Mouse (Mus musculus) heart, embryonic 12.5 days (tissue): ENCODE measurements around the gene Cpxm2. TPM values are rescaled to one million over a fixed set of nuclear protein-coding genes. Genes with fewer than 3 reads are reported as not detected.

Experiments
- ATAC-seq: fragments of 200-750 bp; cut with Nextera tagmentation; 2 replicates; pipeline ENCODE4 v1.8.0; 2017; ENCODE audit warnings: moderate TSS enrichment, moderate library complexity; ENCODE audit not compliant: insufficient number of reproducible peaks, low FRiP score
- H3K27ac ChIP-seq: fragments of 300-500 bp; sonication (generic); 2 replicates; pipeline ENCODE4 v1.5.1; 2016; ENCODE audit warnings: mild to moderate bottlenecking, moderate library complexity; ENCODE audit not compliant: poor library complexity, severe bottlenecking
- H3K27me3 ChIP-seq: fragments of 300-500 bp; sonication (generic); replicated peaks from 2 replicates; pipeline ENCODE4 v1.6.1; 2016; ENCODE audit warnings: mild to moderate bottlenecking, moderate library complexity
- H3K36me3 ChIP-seq: fragments of 300-500 bp; sonication (generic); 2 replicates; pipeline ENCODE4 v1.6.1; 2016; ENCODE audit warnings: mild to moderate bottlenecking, moderate library complexity
- H3K4me1 ChIP-seq: fragments of 300-500 bp; sonication (generic); replicated peaks from 2 replicates; pipeline ENCODE4 v1.6.1; 2016; ENCODE audit warnings: mild to moderate bottlenecking
- H3K4me2 ChIP-seq: fragments of 300-500 bp; sonication (generic); 2 replicates; pipeline ENCODE4 v1.6.1; 2016; ENCODE audit warnings: mild to moderate bottlenecking, moderate library complexity
- H3K4me3 ChIP-seq: fragments of 300-500 bp; sonication (generic); 2 replicates; pipeline ENCODE4 v1.5.1; 2016; ENCODE audit warnings: mild to moderate bottlenecking
- H3K9ac ChIP-seq: fragments of 300-500 bp; sonication (generic); 2 replicates; pipeline ENCODE4 v1.6.1; 2016; ENCODE audit warnings: mild to moderate bottlenecking, moderate library complexity
- H3K9me3 ChIP-seq: fragments of 300-500 bp; sonication (generic); replicated peaks from 2 replicates; pipeline ENCODE4 v1.6.1; 2016; ENCODE audit warnings: mild to moderate bottlenecking, moderate library complexity
- WGBS: fragments of 180-500 bp; shearing (Covaris S2); methylation state at CpG from one replicate; pipeline ENCODE4 v1.1.7; 2016; 5-methylcytosine and 5-hydroxymethylcytosine counted together
- polyA plus RNA-seq: library from polyadenylated mRNA; unstranded; fragments of >200 nt; fragmentation: Nextera tagmentation; extraction: Ambion mirVana; gene quantifications from 2 replicates; pipeline ENCODE4 v1.2.1, GENCODE M21; 2016

The Cpxm2 gene
- polyA plus RNA-seq, 1 experiment from 2014 or later, result 0.24 TPM

DNA sequence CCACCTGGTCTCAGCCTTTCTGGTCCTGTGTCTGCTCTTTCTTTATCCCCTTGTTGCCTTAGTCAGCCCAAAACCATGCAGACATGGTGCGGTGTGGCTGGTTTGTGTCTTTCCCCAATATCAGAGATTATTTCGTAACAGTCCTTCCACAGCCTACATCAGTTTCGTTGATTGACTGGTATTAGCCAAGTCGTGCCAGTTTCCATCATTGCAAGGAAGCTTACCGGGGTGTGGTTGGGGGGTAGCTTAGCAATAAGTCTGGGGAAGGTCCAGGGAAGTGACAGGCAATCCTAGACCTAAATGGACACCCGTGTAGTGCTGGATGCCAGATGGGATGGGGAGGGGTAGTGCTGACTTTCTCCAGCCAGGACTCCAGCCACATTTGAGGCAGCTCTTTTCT lies 128.9 kb downstream of the Cpxm2 start:
- Histone ChIP-seq H3K9ac (no peak overlapping the region), H3K36me3 (no peaks in the 10 kb centered on the region), H3K27me3 (no peaks in the 10 kb centered on the region; the same call in 1 of the 2 replicates), H3K4me1 (no peaks in the 10 kb centered on the region), H3K27ac (no peak overlapping the region), H3K4me3 (no peak overlapping the region), H3K4me2 (no peak overlapping the region), H3K9me3 (no peaks in the 10 kb centered on the region; the same call in 1 of the 2 replicates)
- ATAC-seq, result no peak
- WGBS, result 55% methylated on average over 6 of the region's 6 CpGs

DNA sequence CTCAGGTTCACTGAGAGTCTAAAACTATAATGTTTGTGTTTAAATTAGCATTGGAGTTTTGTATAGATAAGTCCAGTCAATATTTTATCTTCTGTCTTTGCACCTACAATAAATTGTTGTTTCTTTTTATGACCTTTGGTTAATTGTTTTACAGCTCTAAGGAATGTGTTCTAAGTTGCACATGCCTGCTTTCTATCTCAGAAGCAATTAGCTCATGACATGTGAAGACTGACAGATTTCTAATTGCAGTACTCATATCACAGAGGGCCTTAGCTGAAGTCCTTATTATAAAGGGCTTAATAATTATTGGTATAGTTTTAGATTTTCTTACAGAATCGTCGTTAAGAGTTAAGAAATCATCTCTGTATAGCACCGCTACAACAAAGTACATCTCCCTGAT lies 138.6 kb downstream of the Cpxm2 start:
- H3K4me1 ChIP-seq, result no peaks in the 10 kb centered on the region
- no peak for ATAC-seq
- no peak overlapping the region for H3K4me2 ChIP-seq
- H3K4me3 ChIP-seq, result no peak overlapping the region
- H3K9me3 ChIP-seq, result no peaks in the 10 kb centered on the region; the same call in none of the 2 replicates
- no peak overlapping the region for H3K27ac ChIP-seq
- no peaks in the 10 kb centered on the region for H3K27me3 ChIP-seq
- no peak overlapping the region for H3K9ac ChIP-seq
- 72% methylated on average over 3 of the region's 3 CpGs for WGBS
- no peaks in the 10 kb centered on the region for H3K36me3 ChIP-seq

DNA sequence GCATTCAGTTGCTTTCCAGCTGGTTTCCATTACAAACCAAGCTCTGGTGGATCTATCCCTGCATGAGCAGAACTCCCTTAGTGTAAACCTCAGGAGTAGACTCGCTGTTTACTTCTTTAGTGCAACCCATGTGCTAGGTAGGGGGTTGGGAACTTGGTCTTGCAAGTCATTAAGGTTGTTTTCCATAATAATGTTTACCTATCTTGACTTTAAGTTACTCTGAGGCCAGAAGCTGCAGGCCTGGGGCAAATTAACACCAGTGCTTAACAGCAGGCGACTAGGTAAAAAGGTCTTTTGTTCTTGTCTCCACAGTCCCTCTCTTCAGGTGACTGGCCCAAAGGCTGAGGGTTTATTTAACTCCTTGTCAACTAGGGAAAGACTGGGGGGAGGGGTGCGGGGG lies 139.3 kb downstream of the Cpxm2 start:
- no peak overlapping the region for H3K27ac ChIP-seq
- H3K4me3 ChIP-seq, result no peak overlapping the region
- WGBS, result 12% methylated on average over 3 of the region's 3 CpGs
- no peaks in the 10 kb centered on the region; the same call in 1 of the 2 replicates for H3K9me3 ChIP-seq
- H3K4me1 ChIP-seq, result no peaks in the 10 kb centered on the region
- no peaks in the 10 kb centered on the region for H3K27me3 ChIP-seq
- no peak overlapping the region for H3K4me2 ChIP-seq
- no peaks in the 10 kb centered on the region for H3K36me3 ChIP-seq
- no peak overlapping the region for H3K9ac ChIP-seq
- no peak for ATAC-seq

DNA sequence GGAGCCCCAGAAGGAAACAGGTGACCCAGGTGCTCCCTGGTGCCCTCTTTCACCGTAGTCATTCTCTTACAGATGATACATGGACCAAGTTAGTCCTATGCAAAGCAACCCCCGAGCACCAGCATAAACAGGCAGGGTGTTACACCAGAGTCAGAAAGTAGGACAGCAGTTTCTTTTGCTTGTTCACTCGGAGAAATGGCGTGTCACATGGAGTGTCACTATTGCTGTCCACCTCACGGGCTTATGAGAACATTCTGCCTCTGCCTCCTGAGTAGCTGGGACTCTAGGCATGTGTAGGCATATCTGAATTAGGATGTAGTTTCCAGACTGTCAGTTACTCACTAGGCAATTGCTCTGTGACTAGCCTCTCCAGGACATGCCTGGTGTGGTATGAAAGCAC lies 140.6 kb downstream of the Cpxm2 start:
- no peak for ATAC-seq
- H3K4me3 ChIP-seq, result no peak overlapping the region
- H3K4me2 ChIP-seq, result no peak overlapping the region
- H3K27ac ChIP-seq, result no peak overlapping the region
- H3K27me3 ChIP-seq, result no peaks in the 10 kb centered on the region
- no peaks in the 10 kb centered on the region for H3K36me3 ChIP-seq
- no peaks in the 10 kb centered on the region for H3K4me1 ChIP-seq
- WGBS, result 72% methylated on average over 5 of the region's 5 CpGs
- no peaks in the 10 kb centered on the region for H3K9me3 ChIP-seq
- H3K9ac ChIP-seq, result no peak overlapping the region

DNA sequence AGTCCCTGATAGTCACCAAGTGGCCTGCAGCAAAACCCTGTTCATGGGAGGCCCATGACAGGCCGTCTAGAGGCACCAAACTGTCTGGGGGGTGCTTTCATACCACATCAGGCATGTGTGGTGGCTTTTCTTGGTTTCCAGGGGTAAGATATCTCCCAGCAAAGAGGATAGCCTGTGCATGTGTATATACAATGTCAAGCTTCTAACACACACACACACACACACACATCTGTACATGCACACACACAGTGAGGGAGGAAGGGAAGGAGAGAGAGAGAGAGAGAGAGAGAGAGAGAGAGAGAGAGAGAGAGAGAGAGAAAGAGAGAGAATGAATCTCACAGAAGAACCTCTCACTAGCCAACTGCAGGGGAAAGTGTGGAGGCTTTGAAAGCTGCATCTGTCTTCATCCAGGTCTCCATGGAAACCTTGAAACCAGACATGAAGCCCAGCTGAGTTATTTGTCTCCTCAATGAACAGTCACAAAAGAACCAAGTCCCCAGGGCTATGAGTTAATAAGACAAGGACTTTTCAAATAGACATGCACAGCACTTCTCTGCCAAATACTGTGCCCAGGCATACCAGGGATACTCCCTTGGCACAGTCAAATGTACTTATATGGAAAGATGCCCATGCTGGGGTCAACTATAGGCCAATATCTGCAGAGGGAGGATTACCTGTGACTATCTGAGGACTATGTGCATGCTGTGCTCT lies 141.4 kb downstream of the Cpxm2 start:
- Histone ChIP-seq H3K4me1 (no peaks in the 10 kb centered on the region), H3K9ac (no peak overlapping the region), H3K36me3 (no peaks in the 10 kb centered on the region), H3K9me3 (no peaks in the 10 kb centered on the region), H3K27ac (no peak overlapping the region), H3K4me3 (no peak overlapping the region), H3K4me2 (no peak overlapping the region), H3K27me3 (no peaks in the 10 kb centered on the region)
- WGBS, result 36% methylated on average over 1 of the region's 1 CpGs
- no peak for ATAC-seq

DNA sequence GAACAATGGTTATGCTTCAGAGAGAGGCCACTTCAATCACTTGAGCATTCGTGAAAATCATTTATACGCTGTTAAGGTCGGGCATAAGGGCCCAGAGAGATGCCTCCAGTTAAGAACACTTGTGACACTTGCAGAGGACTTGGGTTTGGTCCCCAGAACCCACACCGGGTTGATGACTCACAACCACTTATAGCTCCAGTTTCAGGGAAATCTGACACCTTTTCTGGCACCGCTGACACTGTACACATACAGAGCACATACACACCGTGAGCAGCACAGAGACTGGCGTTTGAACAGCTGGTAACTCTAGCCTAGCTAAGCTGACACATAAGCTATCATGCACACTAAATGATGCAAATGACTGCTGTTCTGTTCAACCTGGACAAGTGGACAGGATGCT lies 145.5 kb downstream of the Cpxm2 start:
- Histone ChIP-seq H3K4me3 (no peak overlapping the region), H3K9me3 (no peaks in the 10 kb centered on the region), H3K4me2 (no peak overlapping the region), H3K9ac (no peak overlapping the region), H3K27me3 (no peaks in the 10 kb centered on the region), H3K4me1 (no peaks in the 10 kb centered on the region), H3K27ac (no peak overlapping the region), H3K36me3 (no peaks in the 10 kb centered on the region)
- WGBS, result 78% methylated on average over 7 of the region's 7 CpGs
- no peak for ATAC-seq

DNA sequence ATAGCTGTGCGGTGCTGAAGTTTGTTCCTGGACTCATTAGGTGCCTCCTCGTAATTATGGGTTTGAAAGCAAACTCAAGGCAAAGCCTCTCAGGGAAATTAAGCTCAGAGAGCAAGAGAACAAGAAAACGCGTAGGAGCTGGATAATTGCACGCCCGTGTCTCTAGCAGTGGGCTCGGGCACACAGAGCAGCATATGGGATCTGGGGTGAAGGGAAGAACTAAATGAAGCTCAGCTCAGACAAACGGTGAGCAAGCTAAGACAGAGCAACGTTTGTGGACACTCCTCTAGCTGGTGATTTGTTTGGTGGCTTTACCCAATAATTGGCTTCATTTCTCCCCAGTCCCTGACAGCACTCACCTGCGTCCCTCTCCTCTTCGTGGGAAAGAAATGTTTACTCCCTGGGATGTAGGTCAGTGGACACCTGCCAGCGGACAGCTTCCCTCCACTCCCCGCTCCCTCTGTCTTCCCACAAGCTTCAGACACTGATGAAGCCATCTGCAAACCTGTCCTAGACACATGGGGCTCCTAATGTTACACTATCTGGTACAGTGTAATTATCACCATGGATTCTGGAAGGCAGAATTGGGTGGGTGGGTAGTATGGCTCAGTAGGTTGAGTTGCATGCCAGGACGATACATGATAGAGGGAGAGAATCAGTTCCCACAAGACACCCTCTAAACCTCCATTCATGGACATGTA lies 148.4 kb downstream of the Cpxm2 start:
- Histone ChIP-seq H3K27ac (no peak overlapping the region), H3K36me3 (no peaks in the 10 kb centered on the region), H3K27me3 (no peaks in the 10 kb centered on the region), H3K9ac (no peak overlapping the region), H3K4me1 (no peaks in the 10 kb centered on the region), H3K9me3 (no peaks in the 10 kb centered on the region), H3K4me3 (no peak overlapping the region), H3K4me2 (no peak overlapping the region)
- ATAC-seq, result no peak
- 77% methylated on average over 14 of the region's 14 CpGs for WGBS

DNA sequence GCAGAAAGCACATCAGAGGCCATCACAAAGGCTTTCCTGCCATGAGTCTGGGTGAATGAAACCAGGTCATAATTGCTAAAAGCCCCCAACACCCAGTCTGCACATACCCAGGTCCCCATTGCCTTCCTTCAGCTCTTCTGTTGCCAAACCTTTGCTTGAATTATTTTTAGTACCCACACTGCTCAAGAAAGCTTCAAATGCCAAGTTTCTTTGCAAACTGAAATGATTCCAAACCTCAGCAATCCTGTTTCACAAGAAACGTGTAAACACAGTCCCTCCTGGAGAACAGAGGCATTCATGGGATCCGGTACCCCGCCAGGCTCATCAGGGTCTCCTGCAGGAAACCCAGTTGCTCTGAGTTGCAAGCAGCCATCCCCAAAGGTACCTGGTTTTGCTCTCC lies 161.7 kb downstream of the Cpxm2 start:
- Histone ChIP-seq H3K36me3 (no peaks in the 10 kb centered on the region), H3K4me1 (no peaks in the 10 kb centered on the region), H3K9me3 (peaks cover 4% of the 10 kb centered on the region; the same call in 1 of the 2 replicates), H3K27me3 (0 out of 2 replicates have a peak, but pooled peaks cover under 1% of the 10 kb centered on the region), H3K4me3 (no peak overlapping the region), H3K4me2 (no peak overlapping the region), H3K27ac (no peak overlapping the region), H3K9ac (no peak overlapping the region)
- WGBS, result 66% methylated on average over 3 of the region's 3 CpGs
- ATAC-seq, result no peak

DNA sequence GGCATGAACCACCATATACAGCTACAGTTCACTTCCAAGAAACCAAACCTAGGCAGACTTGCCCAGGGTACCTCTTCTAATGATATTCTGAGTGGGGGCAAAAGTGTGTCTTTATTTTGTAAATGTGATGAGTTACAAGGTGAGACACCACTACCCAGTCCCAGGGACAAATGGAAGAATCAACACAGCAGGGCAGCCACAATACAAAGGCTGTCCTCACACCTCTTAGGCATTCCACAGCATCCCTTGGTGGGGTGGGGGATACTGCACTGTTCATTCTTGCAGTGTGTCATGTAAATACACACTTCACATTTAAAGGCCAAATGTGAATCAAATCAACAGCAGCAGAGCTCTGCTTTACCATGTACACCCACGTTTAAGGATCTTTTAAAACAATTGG lies 162.3 kb downstream of the Cpxm2 start:
- H3K4me2 ChIP-seq, result no peak overlapping the region
- ATAC-seq, result no peak
- 0 out of 2 replicates have a peak, but pooled peaks cover 3% of the 10 kb centered on the region for H3K27me3 ChIP-seq
- peaks cover 4% of the 10 kb centered on the region; the same call in 1 of the 2 replicates for H3K9me3 ChIP-seq
- H3K36me3 ChIP-seq, result no peaks in the 10 kb centered on the region
- H3K4me1 ChIP-seq, result no peaks in the 10 kb centered on the region
- H3K27ac ChIP-seq, result no peak overlapping the region
- H3K4me3 ChIP-seq, result no peak overlapping the region
- no peak overlapping the region for H3K9ac ChIP-seq
- WGBS, result 49% methylated on average over 1 of the region's 1 CpGs

DNA sequence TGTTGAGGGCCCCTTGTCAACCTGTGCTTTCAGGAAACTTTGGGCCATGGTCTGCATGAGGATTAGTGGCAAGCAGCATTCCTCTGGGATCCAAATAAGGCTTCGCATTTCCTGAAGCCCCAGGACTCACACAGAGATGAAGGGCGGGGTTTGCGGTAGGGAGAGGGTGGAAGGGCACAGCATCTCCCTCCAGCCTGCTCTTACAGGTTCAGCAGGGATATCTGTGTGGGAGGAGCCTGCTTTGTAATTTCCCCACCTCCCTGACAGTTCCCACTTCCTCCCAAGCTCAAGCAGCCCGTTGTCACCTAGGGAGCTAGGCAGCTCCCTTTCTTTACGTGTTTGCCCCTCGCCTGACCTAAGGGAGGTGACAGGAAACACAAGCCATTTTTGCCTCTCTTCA lies 165.5 kb downstream of the Cpxm2 start:
- Histone ChIP-seq H3K9me3 (no peaks in the 10 kb centered on the region), H3K36me3 (no peaks in the 10 kb centered on the region), H3K4me2 (no peak overlapping the region), H3K9ac (no peak overlapping the region), H3K27me3 (0 out of 2 replicates have a peak, but pooled peaks cover 3% of the 10 kb centered on the region), H3K4me3 (no peak overlapping the region), H3K27ac (no peak overlapping the region), H3K4me1 (no peaks in the 10 kb centered on the region)
- 11% methylated on average over 6 of the region's 6 CpGs for WGBS
- ATAC-seq, result no peak
